Mouse (Mus musculus): ENCODE results near the gene Adamts4. TPM values are rescaled to one million over a fixed set of nuclear protein-coding genes. Genes with fewer than 3 reads are reported as not detected.
A peak's percentile ranks its signal among the peaks of the same experiment; 100 is the strongest.
"Not testable (repeated sequence)": the region's sequence is repeated elsewhere in the genome, so short reads cannot be mapped to it uniquely, and the experiment has no call there.

Adamts4 gene
- total RNA-seq, 2 experiments from 2014 or later = 4.0 to 5.1 TPM

DNA sequence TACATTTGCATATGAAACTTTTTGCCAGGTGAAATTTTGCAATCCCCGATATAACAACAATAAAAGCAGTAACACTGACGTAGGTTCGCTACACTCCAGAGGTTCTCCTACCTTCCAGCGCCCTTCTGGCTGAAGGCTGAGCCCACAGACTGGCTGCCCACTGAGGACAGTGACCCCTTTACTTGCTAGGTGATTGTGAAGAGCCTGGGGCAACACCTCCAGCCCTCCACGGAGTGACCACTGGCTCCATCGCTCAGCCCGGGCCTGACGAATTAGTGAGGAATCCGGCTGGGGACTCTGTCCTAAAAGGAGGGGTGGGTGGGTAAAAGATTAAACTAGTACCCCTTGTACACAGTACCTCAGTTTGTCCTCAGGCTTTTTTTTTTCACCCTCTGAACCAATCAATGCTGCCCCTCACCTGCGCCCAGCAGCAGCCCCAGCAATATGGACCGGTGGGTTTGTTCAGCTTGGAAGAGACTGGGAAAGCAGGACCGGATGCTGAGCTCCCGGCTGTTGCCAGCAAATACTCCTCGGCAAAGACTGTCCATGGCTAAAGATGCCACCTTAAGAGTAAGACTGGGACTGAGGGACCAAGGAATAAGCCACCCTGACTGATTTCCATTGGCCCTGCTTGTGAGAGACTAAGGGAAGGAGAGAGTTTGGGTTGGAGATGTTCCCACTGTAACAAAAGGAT, 28.9 kb downstream of the Adamts4 start:
- peak; percentile 0 for DNase-seq

DNA sequence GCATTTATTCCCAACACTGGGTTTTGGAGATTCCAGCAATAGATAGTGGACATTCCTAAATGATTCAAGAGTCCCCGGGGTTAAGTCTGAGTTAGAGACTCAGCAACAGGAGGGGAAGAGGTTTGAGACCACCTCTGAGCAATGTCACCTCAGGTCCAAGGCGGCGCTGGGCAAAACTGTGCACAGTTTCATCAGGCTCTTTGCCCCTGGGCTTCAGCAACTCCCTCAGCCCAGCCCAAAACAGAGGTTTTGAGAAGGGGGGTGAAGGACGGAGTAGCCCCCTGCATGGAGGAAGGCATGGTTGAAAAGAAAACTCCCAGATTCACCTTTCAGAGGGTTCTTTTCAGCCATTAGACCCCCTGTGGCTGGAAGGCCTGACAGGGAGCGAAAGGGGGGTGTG, 29.5 kb downstream of the Adamts4 start:
- DNase-seq = peak; percentile 0

DNA sequence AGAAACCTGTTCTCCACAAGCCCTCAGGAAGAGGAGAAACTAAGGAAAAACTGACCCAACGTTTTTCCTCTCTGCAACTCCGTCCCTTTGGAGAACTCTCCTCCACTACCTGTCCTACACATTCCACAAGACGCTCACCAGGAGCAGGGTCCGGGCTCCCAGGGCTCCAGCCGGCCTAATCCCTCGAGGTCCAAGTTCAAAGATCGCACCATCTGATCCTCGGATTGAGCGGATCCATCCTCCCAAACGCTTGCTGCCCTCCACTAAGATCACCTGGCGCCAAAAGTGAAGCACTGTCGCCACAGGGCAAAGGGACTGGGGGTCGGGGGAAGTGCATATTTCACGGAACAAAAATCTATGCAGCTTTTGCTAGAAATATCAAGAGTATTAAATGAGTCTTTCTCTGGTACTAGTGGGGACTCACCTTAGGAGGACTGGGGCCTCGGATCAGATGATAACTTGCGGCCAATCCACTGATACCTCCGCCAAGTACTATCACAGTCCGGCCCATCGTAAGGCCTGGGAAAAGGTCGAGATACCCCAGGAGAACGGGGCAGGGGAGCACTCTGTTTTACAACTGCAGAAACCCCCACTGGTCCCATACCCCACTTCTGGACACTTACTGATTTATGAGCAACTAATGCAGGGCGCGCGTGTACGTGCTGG, 30.2 kb downstream of the Adamts4 start:
- peak; percentile 45 for DNase-seq

DNA sequence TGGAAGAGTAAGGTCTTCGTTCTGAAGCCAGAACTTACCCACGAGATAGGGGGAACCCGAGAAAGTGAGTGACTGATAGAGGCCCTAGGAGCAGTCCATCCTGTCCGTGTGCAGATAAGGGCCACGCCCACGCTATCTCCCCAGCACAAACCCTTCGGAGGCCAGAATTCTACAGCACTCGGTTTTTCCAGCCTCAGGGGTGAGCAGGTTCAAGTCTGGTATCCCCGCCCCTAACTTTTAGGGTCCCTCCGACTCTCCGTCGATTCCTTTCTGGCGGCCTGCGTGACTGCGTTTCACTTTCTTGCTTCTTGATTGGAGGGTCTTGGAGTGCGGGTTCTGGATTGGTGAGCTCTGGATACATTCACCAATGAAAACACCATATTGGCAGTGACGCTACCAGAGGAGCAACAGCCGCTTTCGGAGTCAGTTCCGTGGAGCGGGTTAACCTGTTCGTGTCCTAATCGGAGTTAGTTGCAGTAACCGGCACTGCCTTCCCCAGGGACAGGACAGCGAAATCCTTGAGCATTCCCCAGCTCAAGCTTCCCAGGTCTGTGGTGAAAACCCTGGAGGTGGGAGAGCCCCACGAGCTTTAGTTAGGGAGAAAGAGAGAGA, 30.8 kb downstream of the Adamts4 start, which contains the start of gene Ppox:
Ppox (minus strand) TSS at position 271 of the 612 bp plus-strand sequence.
- peak; percentile 91 for DNase-seq

DNA sequence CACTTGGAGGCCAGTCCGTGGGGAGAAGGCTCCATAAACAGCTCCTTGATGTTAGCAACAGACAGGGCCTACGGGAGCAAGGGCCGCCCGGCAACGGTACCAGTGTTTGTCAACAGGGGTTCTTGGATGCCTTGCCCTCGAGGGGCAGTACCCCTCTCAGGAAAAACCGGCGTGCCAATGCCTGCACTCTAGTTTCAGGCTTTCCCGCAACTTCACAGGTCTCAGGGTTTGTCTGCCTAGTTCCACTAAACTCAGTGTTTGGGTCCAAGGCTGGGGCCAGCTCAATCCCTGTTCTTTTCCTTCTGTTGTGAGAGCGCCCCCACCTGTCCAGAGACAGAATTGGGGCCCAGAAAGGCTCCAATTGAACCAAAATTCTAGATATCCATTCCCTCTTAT, 31.3 kb downstream of the Adamts4 start:
- peak; percentile 91 for DNase-seq

DNA sequence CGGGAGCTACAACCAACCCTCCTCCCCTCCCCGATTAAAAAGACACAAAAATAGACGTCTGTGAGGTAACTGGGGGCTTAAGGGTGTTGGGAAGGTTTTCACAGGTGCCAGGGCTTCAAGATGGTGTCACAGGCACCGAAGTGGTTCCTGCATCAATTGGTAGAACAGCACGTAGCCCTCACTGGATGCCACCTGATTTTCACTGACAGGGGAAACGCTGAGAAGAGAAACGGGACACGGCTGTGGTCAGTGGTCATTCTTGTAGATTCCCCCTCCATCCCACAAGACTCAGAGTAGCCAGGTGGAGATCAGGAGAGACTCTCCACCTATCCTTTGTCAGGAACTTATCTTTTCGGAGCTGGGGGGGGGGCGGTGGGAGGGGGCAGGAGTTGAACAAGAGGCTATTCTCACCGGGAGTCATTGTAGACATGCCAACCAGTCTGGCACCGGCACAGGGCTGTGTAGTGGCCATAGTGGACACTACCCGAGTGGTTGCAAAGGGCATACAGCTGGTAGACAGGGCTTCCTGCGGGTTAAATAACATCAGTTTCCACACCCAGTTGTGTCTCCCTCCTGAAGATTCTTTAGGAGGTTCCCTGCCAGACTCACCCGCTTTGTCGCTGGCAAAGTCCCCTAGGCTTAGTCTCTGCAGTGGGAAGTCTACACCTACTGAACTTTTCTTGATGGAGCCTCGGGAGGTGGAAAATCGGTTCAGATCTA, 32.0 kb downstream of the Adamts4 start:
- peak; percentile 13 for DNase-seq

DNA sequence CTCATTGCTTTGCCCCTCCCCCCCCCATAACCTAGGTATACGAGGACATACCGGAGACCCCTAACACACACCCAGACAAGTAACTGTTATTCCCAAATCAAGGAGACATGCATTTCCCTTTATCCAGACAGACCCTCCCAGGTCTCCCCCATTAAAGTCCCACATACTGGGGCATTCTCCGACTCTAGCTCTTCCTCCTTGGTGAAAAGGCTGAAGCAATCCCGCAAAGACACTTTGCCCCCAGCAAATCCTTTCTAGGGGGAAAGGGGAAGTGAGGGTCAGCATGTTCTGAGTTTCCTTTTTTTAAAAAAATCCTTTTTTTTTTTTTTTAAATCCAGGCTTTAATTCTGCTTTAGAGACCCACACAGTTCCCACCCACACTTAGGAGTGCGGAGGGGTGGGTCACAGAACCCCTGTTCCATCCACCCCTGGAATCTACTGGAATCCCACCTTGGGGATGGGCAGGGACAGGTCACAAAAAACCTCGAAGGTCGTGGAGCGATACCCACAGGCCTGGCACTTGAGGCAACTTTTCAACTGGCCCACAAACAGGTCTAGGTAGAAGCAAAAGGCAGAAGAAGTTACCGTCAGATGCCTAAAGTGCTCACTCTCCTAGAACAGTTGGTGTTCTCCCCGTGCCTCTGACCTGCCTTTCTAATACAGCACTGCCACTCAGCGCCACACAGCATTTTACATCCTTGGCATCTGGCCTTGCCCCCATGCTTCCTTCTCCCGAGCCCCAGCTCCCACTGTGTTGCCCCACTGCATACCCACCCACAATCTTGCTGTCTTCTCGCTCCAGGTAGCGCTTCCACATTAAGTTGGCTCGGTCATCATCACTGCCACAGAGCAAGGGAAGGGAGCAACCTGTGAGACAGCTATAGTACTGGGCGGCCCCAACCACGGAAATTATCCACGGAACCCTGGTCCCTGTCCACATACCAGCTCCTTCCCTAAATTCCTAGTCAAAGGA, 33.3 kb downstream of the Adamts4 start:
- peak; percentile 4 for DNase-seq

DNA sequence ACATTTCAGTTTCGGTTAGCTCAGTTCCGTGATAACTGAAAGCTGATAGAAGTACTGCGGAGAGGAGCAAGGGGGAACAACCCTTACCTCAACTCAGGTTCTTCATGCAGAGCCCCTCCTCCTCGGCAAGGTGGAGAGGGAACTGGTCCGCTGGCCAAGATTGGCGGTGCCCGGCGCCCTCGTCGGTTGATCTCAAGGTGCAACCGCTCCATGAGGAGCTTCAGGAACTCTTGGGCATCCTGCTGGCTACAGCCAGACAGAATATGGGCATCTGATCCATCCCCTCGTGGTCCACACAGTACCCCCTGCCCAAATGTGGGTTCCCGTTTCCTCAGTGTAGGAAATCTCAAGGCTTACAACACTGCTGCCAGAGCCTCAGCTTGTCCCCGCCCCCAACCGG, 34.3 kb downstream of the Adamts4 start:
- DNase-seq = peak; percentile 5

DNA sequence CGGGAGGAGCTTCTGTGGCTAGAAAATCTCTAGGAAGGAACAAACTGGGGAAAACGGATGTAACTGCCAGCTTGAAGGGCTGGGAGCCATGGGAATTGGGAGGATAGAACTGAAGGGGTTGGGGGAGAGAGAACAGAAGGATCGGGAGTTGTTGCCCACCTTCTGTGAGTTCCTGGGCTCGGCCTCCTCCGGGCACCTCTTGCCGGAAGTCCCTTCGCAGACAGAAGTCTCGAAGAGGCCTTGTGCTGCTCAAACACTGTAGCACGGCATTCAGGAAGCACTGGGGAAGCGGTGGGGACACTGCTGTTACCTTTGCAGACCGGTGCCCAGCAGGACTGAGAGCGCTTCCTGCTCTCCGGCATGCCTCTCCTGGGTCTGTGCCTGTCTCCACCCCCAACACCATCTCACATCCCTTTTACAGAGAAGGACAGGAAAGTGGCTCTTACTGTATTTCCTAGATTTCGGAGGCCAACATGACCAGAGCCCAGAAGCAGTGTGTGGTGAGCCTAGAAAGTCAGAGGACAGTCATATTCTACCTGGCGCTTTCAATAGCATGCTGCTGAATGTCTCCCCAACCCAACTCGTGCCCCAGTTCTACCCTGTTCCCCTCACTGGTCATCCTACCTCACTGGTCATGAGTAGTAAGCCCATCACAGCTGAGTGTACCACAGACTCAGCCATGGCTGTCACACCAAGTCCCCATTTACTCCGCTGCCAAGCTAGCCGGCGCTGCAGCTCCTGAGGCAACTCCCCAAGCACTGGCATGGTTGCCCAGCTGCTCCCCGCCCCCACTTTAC, 35.1 kb downstream of the Adamts4 start:
- DNase-seq = peak; percentile 13

DNA sequence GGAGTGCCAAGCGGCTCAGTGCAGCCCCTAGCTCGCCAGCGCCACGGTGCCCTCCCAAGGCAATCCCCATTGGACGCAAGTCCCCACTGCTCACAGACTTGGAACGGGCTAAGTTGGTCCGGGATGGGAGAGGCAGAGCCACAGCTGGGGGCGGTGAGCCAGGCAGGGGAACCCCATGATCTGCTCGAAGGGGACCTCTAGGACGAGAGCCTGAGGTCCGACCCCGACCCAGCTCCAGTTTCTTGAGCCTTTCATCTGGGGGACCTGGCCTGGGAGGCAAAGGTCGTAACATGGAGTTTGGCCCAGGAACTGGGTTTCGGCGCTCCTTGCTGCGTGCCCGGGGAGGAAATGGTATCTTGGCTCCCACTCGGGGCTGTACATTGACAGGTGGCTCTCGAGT, 36.3 kb downstream of the Adamts4 start:
- DNase-seq = no peak

DNA sequence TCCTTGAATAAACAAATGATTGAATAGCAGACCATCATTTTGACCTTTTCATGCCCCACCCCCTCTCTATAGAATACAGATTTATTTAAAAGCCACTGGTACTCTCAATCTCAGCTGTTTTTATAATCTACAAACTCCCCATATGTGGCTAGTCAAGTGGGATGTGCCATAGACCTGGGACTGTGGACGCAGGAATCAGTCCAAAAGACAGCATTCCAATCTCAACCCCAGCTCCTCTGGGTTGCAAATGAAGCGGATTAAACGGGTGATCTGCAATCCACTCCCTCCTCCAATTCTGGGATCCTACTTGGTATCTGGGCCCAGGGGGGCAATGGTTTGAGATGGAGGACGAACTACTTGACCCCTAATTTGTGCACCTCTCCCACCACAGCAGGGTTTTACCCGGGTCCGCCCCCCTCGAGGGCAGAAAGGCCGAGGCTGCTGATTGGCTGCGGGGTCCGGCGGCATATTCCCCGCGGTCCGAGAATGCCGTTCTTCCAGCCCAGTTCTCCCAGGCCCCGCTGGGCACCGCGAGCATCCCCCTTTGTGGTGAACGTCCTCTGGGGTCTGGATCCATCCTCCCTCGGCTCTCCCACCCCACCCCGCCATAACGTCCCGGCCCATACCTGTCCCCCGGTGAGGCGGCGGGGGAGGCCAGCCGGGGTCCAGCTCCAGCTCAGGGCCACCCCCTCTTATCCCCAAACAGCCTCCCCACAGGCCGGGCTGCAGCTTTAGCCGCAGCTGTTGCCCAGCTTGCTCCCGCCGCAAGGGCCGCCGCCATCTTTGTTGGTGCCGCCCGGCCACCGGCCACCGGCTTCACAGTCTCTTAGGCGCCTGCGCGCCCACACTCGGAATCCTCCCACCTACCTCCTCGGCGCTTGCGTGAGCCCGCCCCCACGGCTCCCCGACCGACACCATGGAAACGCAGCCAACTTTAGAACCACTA, 37.2 kb downstream of the Adamts4 start, which contains the start of gene Usp21:
Usp21 (minus strand) TSS at position 856 of the 946 bp plus-strand sequence.
- peak; percentile 96 for DNase-seq

DNA sequence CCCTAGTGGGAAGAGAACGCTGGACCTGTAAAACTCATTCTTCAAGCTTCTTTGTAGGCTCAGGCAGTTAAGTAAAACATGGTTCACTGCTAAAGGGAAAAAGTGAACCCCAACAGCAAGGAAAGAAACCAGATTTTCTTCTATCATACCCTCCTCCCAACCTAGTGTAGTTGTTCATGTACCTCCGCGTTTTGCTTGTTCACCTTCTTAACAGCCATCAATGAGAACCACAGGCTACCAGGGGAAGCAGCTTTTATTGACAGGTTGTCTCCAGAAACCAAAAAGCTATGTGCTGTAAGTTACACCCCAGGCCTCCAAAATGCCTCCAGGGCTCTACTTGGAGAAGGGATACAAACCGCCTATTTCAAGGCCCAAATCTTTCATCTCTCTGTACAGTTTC, 38.1 kb downstream of the Adamts4 start:
- DNase-seq = no peak

DNA sequence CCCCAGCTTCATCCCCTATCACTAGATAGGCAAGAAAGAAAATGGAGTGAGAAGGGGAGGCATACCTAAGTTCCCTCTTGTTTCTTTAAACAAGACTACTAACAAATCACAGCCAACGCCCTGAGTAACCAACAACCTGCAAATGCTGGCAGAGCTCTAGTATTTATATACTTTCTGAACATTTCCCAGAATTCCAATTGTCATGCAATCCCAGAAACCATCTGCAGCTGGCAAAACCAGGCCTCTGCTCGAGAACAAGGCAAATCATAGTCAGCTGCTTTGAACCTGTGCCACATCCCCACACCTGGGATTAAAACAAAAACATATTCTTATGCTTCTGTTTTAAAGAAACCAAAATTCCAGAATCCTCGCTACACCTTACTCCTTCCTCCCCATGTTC, 43.1 kb downstream of the Adamts4 start:
- no peak for DNase-seq

DNA sequence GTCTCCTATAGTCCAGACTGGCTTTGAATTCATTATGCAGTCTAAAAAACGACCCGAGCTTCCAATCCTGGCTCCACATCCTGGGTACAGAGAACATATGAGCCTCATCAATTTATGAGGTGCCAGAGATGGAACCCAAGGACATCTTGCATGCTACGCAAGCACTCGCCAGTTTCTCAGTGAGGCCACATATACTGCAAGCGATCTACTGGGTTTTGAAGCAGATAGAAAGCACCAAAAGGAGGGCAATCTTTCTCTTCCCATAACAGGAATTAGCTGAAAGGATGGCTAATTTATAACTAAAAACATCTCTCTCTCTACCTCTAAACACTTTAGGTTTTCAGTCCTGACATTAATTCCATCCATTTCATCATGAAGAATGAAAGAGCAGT, 43.7 kb downstream of the Adamts4 start:
- no peak for DNase-seq

DNA sequence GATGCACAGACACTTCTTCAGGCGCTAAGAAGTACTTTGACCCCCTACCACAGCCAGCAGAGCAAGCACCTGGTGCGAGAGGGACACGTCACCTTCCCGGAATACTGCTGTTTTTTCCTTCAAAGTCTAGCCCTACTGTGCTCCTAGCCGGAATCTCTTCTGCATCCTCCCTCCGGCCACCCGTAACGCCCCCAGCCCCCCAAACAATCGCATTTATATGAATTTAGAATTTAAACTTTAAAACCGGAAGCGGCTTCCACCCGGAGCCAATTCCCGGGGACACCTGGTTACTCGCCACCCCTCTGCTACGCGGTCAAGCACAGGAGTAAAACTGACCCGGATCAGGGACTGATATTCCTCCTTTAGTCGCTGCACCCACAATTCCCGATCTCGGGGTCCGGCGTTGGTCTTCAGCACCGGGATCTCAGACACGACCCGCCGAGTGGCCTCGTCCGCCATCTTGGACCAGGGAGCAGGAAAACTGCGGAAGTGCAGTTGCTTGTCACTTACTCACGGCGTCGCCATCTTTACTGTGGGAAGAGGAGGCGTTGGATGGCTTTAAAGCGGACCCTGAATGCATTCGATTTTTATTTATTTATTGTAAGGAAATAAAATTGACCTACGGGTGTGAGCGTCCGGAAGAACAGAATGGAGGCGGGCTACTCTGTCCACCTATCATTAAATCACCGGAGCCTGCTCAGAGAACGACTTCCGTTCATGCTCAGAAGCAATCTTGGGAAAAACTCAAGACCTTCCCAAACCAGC, 44.3 kb downstream of the Adamts4 start, which contains the start of gene Ufc1:
Ufc1 (minus strand) TSS at position 727 of the 765 bp plus-strand sequence.
- DNase-seq = peak; percentile 83

DNA sequence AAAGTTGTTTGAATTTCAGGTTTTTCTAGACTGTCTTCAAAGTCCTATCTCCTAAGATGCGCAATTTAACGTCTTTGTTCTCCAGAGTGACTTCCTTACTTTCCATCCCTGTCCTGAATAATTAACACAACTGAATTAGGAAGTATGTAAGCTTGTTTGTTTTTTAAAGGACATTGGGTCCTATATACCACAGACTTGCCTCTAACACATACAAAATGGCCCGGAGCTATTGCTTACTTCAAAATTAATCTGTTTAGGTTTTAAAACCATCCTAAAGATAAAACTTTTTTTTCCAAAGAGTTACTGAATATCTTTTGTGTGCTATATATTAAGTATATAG, 44.8 kb downstream of the Adamts4 start:
- DNase-seq = no peak

DNA sequence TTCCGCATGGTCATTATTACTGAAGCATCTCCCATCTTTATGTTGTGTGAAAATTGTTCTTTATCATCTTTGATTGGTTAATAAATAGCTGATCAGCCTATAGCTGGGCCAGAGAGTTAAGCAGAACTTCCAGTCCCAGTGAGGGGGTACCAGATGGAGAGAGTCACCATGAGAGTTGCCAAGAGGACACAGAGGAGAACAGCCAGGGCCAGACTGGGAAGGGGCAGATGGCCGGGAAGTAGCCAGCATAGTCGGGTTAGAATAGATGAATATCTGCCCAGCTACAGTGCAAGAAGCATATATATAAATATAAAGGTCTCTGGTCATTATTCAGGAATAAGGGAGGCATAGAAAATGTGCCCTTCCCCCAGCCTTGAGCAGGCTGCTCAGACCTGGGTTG, 48.0 kb downstream of the Adamts4 start:
- DNase-seq = no peak

DNA sequence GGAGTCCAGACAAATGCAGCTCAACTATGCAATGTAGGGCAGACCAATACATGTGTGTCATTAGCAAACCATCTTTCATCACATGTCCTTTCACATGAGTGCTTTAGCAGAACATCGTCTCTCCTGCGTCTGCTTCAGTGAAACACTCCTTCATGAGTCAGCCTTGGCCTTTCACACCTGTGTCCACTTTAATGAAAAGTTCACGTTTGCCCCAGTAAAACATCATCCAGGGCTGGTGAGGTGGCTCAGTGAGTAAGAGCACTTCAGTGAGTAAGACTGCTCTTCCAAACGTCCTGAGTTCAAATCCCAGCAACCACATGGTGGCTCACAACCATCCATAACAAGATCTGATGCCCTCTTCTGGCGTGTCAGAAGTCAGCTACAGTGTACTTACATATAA, 55.9 kb downstream of the Adamts4 start:
- DNase-seq = not testable (repeated sequence)

DNA sequence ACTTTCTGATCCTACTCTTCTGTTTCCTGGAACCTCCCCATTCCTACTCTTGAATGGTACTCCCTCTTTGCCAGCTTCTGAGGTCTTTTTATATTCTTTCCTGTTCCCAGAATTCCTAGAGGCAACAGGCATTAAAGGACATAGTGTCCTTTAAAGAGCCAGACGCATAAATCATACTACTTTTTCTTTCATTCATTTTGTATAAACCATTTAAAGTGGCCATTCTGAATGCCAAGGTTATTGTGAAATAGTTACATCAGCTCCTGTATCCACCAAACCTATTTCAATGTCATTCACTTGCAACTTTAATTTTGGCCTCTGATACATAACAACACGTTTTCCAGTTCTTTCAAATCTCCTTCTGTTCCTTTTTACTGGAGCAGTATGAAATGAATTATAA, 59.1 kb downstream of the Adamts4 start:
- DNase-seq = no peak

All from adrenal gland, postnatal 10 days (tissue).